Mouse (Mus musculus) lung, postnatal 0 days (tissue): ENCODE measurements around the gene Vpreb1. TPM values are rescaled to one million over a fixed set of nuclear protein-coding genes. Genes with fewer than 3 reads are reported as not detected.
"Not testable (repeated sequence)": the region's sequence is repeated elsewhere in the genome, so short reads cannot be mapped to it uniquely, and the experiment has no call there.

Experiments used
- ATAC-seq: fragments of 200-750 bp; cut with Nextera tagmentation; 2 replicates; pipeline ENCODE4 v1.8.0; 2017; ENCODE audit warnings: moderate library complexity
- DNase-seq: peaks from one replicate; pipeline ENCODE4 v3.0.0-alpha.2; 2016; ENCODE audit warnings: low spot score
- H3K27ac ChIP-seq: fragments of 300-500 bp; sonication (generic); 2 replicates; pipeline ENCODE4 v1.5.1; 2014; ENCODE audit warnings: antibody characterized with exemption, mild to moderate bottlenecking, low read length, mixed read lengths
- H3K27me3 ChIP-seq: fragments of 300-500 bp; sonication (generic); replicated peaks from 2 replicates; pipeline ENCODE4 v1.6.1; 2014; ENCODE audit warnings: low read length, mixed read lengths; ENCODE audit not compliant: insufficient read depth
- H3K36me3 ChIP-seq: fragments of 300-500 bp; sonication (generic); 2 replicates; pipeline ENCODE4 v1.6.1; 2014; ENCODE audit warnings: low read length, mixed read lengths; ENCODE audit not compliant: insufficient read depth
- H3K4me1 ChIP-seq: fragments of 300-500 bp; sonication (generic); 2 replicates; pipeline ENCODE4 v1.6.1; 2014; ENCODE audit warnings: antibody characterized with exemption, low read depth, low read length, mixed read lengths; ENCODE audit not compliant: insufficient read depth
- H3K4me2 ChIP-seq: fragments of 300-500 bp; sonication (generic); replicated peaks from 2 replicates; pipeline ENCODE4 v1.6.1; 2014; ENCODE audit warnings: low read depth, mild to moderate bottlenecking, low read length, moderate library complexity, mixed read lengths
- H3K4me3 ChIP-seq: fragments of 300-500 bp; sonication (generic); 2 replicates; pipeline ENCODE4 v1.5.1; 2014; ENCODE audit warnings: low read depth, low read length
- H3K9ac ChIP-seq: fragments of 300-500 bp; sonication (generic); replicated peaks from 2 replicates; pipeline ENCODE4 v1.6.1; 2014; ENCODE audit warnings: low read depth, mild to moderate bottlenecking
- H3K9me3 ChIP-seq: fragments of 300-500 bp; sonication (generic); 2 replicates; pipeline ENCODE4 v1.6.1; 2016; ENCODE audit warnings: low read length, mixed read lengths
- CTCF ChIP-seq: IDR thresholded peaks from 2 replicates; pipeline ENCODE4 v1.5.1; 2016; ENCODE audit warnings: antibody characterized with exemption, mild to moderate bottlenecking
- EP300 ChIP-seq: IDR thresholded peaks from 2 replicates; pipeline ENCODE4 v1.6.1; 2016; ENCODE audit warnings: antibody characterized with exemption, mild to moderate bottlenecking, control low read depth
- WGBS: fragments of 180-500 bp; shearing (Covaris S2); extraction: QIAGEN DNeasy Blood & Tissue Kit; methylation state at CpG from one replicate; pipeline ENCODE4 v1.1.7; 2014; 5-methylcytosine and 5-hydroxymethylcytosine counted together
- polyA plus RNA-seq: library from polyadenylated mRNA; unstranded; fragments of >200 nt; fragmentation: Nextera tagmentation; extraction: Ambion mirVana; gene quantifications from 2 replicates; pipeline ENCODE4 v1.2.1, GENCODE M21; 2015

The Vpreb1 gene
- polyA plus RNA-seq, 1 experiment from 2014 or later = 2.3 TPM

GRCm38 (mm10) chr16:16862288-16862687, 8.4 kb downstream of the Vpreb1 start:
- H3K4me3 ChIP-seq = no peak overlapping the region
- H3K9me3 ChIP-seq = no peaks in the 10 kb centered on the region
- WGBS = 60% methylated on average over 3 of the region's 3 CpGs
- no peak for ATAC-seq
- H3K9ac ChIP-seq = no peak overlapping the region
- no peak overlapping the region for H3K4me2 ChIP-seq
- no peaks in the 10 kb centered on the region for H3K27me3 ChIP-seq
- no peak for DNase-seq
- H3K4me1 ChIP-seq = no peaks in the 10 kb centered on the region
- no peak overlapping the region for H3K27ac ChIP-seq
- no peaks in the 10 kb centered on the region for H3K36me3 ChIP-seq
- TF ChIP-seq EP300 (no peak), CTCF (no peak)

DNA sequence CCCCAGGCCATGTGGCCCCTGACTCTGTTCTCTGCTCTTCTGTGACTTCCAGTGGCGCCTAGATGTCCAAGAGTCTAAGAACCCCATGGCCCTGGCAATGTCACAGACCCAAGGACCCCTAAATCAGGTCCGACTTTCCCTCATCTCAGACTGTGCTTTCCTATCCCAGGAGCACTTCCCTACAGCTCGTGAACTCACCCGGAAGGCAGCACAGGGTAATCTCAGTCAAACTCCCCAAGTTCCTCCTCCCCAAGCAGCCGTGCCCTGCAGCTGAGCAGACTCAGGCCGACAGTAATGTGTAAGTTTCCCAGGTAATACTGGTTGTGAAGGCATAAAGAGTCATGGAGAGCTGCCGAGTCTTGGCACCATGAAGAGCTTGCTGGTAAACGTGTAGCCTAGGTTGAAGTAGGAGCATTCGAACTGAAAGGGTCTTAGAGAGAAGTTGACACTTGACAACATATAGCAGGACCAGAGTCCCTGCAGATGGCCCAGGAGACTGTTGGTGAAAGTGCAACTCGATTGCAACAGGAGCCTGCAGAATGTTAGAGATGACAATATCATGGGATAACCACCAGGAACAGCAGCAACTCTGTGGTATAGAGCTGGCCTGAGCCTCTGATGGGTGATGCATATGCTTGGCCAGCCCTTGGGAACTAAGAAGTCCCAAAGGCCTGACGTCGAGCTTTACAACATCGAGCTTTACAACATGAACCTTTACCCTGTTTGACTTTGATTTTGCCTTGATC, 13.7 kb downstream of the Vpreb1 start:
- no peak for DNase-seq
- TF ChIP-seq EP300 = no peak
- no peak for TF ChIP-seq CTCF
- Histone ChIP-seq H3K4me1 (no peaks in the 10 kb centered on the region), H3K36me3 (no peaks in the 10 kb centered on the region), H3K27me3 (no peaks in the 10 kb centered on the region), H3K4me2 (no peak overlapping the region), H3K27ac (no peak overlapping the region), H3K9ac (no peak overlapping the region), H3K9me3 (no peaks in the 10 kb centered on the region), H3K4me3 (no peak overlapping the region)
- no peak for ATAC-seq
- WGBS = 75% methylated on average over 13 of the region's 13 CpGs

- H3K4me1 ChIP-seq, H3K9me3 ChIP-seq, H3K27ac ChIP-seq, H3K27me3 ChIP-seq, H3K4me3 ChIP-seq, H3K9ac ChIP-seq, H3K36me3 ChIP-seq, DNase-seq, ATAC-seq, H3K4me2 ChIP-seq: not testable (repeated sequence)
- WGBS = 77% methylated on average over 9 of the region's 9 CpGs
Measured at GRCm38 (mm10) chr16:16856054-16856453, 14.6 kb downstream of the Vpreb1 start.

DNA sequence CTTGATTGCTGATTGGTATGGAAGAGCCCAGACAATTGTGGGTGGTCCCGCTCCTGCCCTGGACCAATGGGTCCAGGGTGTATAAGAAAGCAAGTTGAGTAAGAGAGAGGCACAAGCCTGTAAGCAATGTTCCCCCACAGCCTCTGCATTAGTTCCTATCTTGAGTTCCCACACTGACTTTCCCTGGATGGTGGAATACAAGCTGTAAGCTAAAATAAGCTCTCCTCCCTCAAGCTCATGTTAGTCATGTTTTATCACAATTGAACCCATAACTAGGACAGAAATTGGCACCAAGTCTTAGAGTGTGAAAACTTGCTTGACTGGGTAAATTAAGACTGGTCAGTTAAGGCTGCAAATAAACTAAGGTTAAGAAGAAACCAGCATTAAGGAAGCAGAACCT, 15.1 kb downstream of the Vpreb1 start:
- no peaks in the 10 kb centered on the region for H3K4me1 ChIP-seq
- DNase-seq = no peak
- no peak for TF ChIP-seq CTCF
- TF ChIP-seq EP300 = no peak
- H3K36me3 ChIP-seq = no peaks in the 10 kb centered on the region
- H3K27me3 ChIP-seq = no peaks in the 10 kb centered on the region
- no peak overlapping the region for H3K9ac ChIP-seq
- H3K27ac ChIP-seq = no peak overlapping the region
- H3K4me3 ChIP-seq = no peak overlapping the region
- H3K9me3 ChIP-seq = no peaks in the 10 kb centered on the region
- H3K4me2 ChIP-seq = no peak overlapping the region
- no peak for ATAC-seq
- WGBS = 94% methylated on average over 1 of the region's 1 CpGs

DNA sequence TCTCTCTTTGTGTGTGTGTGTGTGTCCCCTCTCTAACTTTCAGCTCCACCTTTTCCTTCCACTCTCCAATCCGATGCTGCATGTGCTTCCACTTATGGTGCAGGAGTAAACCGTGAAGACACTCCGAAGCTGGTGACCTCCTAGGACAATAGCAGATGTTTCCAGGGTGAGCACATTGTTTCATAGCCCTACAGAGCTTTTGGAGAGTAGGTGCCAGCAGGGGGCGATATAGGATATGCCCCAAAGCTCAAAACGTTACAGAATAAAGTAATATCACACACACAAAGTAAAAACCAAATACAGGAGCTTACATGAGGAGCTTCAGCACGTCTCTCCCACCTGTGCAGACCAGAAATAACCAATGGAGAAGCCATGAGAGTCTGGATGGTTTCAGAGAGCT, 15.8 kb downstream of the Vpreb1 start:
- Histone ChIP-seq H3K4me1 (no peaks in the 10 kb centered on the region), H3K27ac (no peak overlapping the region), H3K9me3 (no peaks in the 10 kb centered on the region), H3K4me3 (no peak overlapping the region), H3K4me2 (no peak overlapping the region), H3K27me3 (no peaks in the 10 kb centered on the region), H3K36me3 (no peaks in the 10 kb centered on the region), H3K9ac (no peak overlapping the region)
- 23% methylated on average over 6 of the region's 6 CpGs for WGBS
- ATAC-seq (no peak), DNase-seq (peak; percentile 71)
- TF ChIP-seq EP300 = no peak
- peak; percentile 80 for TF ChIP-seq CTCF

GRCm38 (mm10) chr16:16852411-16852810, 18.2 kb downstream of the Vpreb1 start:
- H3K27me3 ChIP-seq = no peaks in the 10 kb centered on the region
- H3K4me3 ChIP-seq = no peak overlapping the region
- H3K9me3 ChIP-seq = no peaks in the 10 kb centered on the region
- no peak for DNase-seq
- no peak for ATAC-seq
- no peak overlapping the region for H3K9ac ChIP-seq
- no peaks in the 10 kb centered on the region for H3K4me1 ChIP-seq
- H3K4me2 ChIP-seq = no peak overlapping the region
- H3K36me3 ChIP-seq = no peaks in the 10 kb centered on the region
- no peak overlapping the region for H3K27ac ChIP-seq
- WGBS = 82% methylated on average over 3 of the region's 3 CpGs
- TF ChIP-seq CTCF (no peak), EP300 (no peak)

- Histone ChIP-seq H3K4me1 (no peaks in the 10 kb centered on the region), H3K9ac (no peak overlapping the region), H3K4me2 (no peak overlapping the region), H3K9me3 (no peaks in the 10 kb centered on the region), H3K36me3 (no peaks in the 10 kb centered on the region), H3K27ac (no peak overlapping the region), H3K4me3 (no peak overlapping the region), H3K27me3 (no peaks in the 10 kb centered on the region)
- peak; percentile 16; the same call in 1 of the 2 replicates for TF ChIP-seq CTCF
- TF ChIP-seq EP300 = no peak
- DNase-seq (no peak), ATAC-seq (no peak)
Measured at GRCm38 (mm10) chr16:16849196-16849595, 21.4 kb downstream of the Vpreb1 start.
